Mouse (Mus musculus) CD4-positive, CD25-positive, alpha-beta regulatory T cell, adult 2 months (primary cell): ENCODE data around the gene Csnk1d.

Experiments used
- DNase-seq: peaks from one replicate; pipeline ENCODE4 v3.0.0-alpha.2; 2012; ENCODE audit warnings: low read depth, low spot score

Gene Csnk1d

GRCm38 (mm10) chr11:120990951-120991526 is at the start of gene Csnk1d:
TSS of gene Csnk1d (minus strand) at chr11:120991330.
- DNase-seq = peak; percentile 97

GRCm38 (mm10) chr11:121039302-121039701 is 48.2 kb upstream of the Csnk1d start, which contains the start of gene Cd7:
TSS of gene Cd7 (minus strand) at chr11:121039418.
- peak; percentile 68 for DNase-seq

GRCm38 (mm10) chr11:121038366-121039240 is 47.5 kb upstream of the Csnk1d start:
- DNase-seq = peak; percentile 53

GRCm38 (mm10) chr11:121033118-121033517 is 42.0 kb upstream of the Csnk1d start:
- DNase-seq = no peak

- DNase-seq = no peak
These were observed 36.1 kb upstream of the Csnk1d start for GRCm38 (mm10) chr11:121027259-121027658.

GRCm38 (mm10) chr11:121024163-121024562 is 33.0 kb upstream of the Csnk1d start:
- DNase-seq = no peak

- DNase-seq = no peak
These were observed 28.4 kb upstream of the Csnk1d start for GRCm38 (mm10) chr11:121019501-121019900.

- DNase-seq = peak; percentile 82
These were observed 26.6 kb upstream of the Csnk1d start for GRCm38 (mm10) chr11:121017703-121018102.

- DNase-seq = no peak
These were observed 24.3 kb upstream of the Csnk1d start for GRCm38 (mm10) chr11:121015472-121015871.

- DNase-seq = no peak
These were observed 23.8 kb upstream of the Csnk1d start for GRCm38 (mm10) chr11:121014896-121015300.

- no peak for DNase-seq
These were observed 22.5 kb upstream of the Csnk1d start for GRCm38 (mm10) chr11:121013656-121014055.

GRCm38 (mm10) chr11:121010044-121010755 is 19.1 kb upstream of the Csnk1d start:
- DNase-seq = no peak

GRCm38 (mm10) chr11:121006184-121006583 is 15.1 kb upstream of the Csnk1d start:
- no peak for DNase-seq

- DNase-seq = no peak
These were observed 13.2 kb upstream of the Csnk1d start for GRCm38 (mm10) chr11:121004281-121004680.

- DNase-seq = no peak
These were observed 10.8 kb upstream of the Csnk1d start for GRCm38 (mm10) chr11:121001966-121002365.

GRCm38 (mm10) chr11:120994741-120995140 is 3.6 kb upstream of the Csnk1d start:
- DNase-seq = no peak

GRCm38 (mm10) chr11:120993586-120993985 is 2.5 kb upstream of the Csnk1d start:
- DNase-seq = no peak

GRCm38 (mm10) chr11:120993080-120993479 is 1.9 kb upstream of the Csnk1d start:
- no peak for DNase-seq

GRCm38 (mm10) chr11:120991791-120992190 is 661 bp upstream of the Csnk1d start:
- DNase-seq = no peak

GRCm38 (mm10) chr11:120990126-120990781 is 876 bp downstream of the Csnk1d start:
- peak; percentile 66 for DNase-seq

GRCm38 (mm10) chr11:120989523-120989922 is 1.6 kb downstream of the Csnk1d start:
- DNase-seq = peak; percentile 23

- no peak for DNase-seq
These were observed 2.7 kb downstream of the Csnk1d start for GRCm38 (mm10) chr11:120988410-120988809.
